Mouse (Mus musculus): ENCODE data around the gene Olfr898.

Gene Olfr898

DNA sequence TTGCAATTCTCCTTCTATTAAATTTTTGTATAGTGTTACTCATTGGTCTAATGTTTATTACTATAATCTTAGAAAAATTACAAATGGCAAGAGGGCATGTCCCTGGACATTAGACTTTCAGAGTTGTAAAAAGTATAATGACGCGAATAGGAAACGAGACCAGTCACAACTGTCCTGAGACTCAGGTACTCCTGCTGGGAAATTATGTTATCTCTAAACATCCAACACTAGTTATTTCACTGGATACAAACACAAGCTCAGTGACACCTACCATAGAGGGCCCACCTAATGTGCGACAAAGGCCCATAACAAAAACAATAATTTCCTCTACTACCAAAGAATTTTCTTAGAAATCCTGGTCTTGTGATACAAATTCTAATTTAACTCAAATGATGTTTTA is at the start of gene Olfr898:
Olfr898 (plus strand) TSS at position 301 of the 400 bp plus-strand sequence.
- no peak for DNase-seq (ENCODE audit: low read depth)

DNA sequence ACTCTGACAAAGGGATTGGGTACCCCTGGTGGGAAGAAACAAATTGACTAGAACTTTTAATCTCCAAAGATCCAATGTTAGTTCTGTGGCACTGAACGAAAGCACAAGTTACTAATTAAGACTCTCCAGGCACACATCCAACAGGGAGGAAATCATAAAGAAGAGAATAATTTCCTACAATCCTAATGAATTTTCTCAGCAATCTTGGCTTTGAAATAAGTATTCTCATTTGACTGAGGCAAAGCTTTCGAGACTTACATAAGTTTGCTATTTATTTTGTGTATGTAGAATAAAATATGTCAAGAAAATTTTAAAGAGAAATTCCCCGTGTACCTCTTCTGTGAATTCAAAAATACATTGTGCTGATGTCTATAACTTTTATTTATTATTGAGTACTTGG is 19.5 kb upstream of the Olfr898 start, which contains the start of gene Olfr25:
Olfr25 (plus strand) TSS at position 301 of the 400 bp plus-strand sequence.
- no peak for DNase-seq (ENCODE audit: low read depth)

DNA sequence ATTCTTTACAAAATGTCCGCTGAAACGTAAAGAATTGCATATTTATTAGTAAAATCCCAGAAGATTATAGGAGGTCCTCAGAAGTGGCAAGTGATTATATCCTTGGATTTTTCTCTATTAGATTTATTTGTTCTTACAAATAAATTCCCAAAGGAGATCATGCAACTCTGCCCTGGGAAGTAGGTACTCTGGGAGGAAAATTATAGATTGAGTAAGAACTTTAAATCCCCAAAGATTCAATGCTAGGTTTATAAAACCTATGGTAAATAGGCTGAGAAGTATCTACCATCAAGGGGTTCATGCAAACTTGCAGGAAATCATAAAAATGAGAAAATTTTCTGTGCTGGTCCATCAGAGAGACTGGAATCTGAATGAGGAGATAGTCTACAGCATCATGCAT is 18.4 kb downstream of the Olfr898 start, which contains the start of gene Olfr250:
Olfr250 (plus strand) TSS at position 301 of the 400 bp plus-strand sequence.
- DNase-seq (ENCODE audit: low read depth), result no peak

DNA sequence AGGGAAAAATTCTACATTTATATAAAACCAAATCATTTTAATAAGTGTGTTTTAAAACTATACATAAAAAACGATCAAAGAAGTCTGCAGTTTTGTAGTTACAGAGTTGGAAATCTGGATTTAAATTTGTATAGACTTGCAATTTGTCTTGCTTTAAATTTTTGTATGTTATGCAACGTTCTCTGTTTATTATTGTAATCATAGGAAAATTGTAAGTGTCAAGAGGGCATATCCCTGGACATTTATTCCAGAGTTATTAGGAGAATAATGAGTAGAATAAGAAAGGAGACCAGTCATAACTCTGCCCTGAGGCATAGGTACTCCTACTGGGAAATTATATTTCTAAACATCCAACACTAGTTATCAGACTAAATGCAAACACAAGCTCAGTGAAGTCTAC is 28.6 kb downstream of the Olfr898 start, which contains the start of gene Olfr251:
Olfr251 (plus strand) TSS at position 301 of the 400 bp plus-strand sequence.
- no peak for DNase-seq (ENCODE audit: low read depth)

DNA sequence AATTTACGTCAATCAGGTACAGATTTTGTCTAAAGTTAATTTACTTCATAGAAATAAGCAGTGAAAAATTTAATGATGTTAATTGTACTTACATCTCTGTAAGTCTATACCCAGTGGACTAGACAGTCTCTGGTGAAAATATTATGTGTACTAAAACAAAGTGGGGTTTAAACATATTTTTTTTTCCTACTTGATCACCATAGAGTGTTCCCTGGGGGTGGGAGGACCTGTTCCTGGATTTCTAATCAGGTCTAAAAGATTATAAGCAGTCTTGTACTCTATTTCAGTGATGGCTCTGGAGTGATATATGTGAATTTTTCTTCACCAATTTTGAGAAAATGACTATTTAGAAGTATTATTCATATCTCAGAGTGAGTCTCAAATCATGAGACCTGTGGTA is 53.2 kb downstream of the Olfr898 start, which contains the start of gene Olfr147:
Olfr147 (plus strand) TSS at position 301 of the 400 bp plus-strand sequence.
- no peak for DNase-seq (ENCODE audit: low read depth)
